Mouse (Mus musculus) spleen, postnatal 10 days (tissue): Measurements from ENCODE around the gene Cfap20.

Source experiments
- DNase-seq, 2 experiments: peaks; one replicate each; pipeline ENCODE4 v3.0.0; 2021 to 2022; ENCODE audit warnings: low spot score in 2 of 2

The Cfap20 gene

DNA sequence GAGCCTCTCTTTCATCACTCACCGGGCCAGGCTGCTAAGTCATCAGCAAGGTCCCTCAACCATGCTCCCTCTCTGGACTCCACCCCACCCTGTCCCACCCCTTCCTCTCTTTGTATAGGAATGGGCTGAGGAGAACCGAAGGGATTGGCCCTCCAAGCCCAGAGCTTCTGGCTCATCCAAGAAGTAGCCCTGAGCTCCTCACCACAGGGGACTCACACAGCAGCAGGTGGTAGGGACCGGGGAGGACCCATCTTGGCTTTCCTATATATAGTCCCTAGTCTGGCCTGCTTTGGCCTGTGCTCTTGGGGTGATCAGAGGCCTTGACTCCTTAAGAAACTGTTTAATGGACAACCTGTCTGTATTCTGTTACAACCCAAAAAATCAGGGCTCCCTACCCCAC lies 60.2 kb downstream of the Cfap20 start:
- no peak for DNase-seq

DNA sequence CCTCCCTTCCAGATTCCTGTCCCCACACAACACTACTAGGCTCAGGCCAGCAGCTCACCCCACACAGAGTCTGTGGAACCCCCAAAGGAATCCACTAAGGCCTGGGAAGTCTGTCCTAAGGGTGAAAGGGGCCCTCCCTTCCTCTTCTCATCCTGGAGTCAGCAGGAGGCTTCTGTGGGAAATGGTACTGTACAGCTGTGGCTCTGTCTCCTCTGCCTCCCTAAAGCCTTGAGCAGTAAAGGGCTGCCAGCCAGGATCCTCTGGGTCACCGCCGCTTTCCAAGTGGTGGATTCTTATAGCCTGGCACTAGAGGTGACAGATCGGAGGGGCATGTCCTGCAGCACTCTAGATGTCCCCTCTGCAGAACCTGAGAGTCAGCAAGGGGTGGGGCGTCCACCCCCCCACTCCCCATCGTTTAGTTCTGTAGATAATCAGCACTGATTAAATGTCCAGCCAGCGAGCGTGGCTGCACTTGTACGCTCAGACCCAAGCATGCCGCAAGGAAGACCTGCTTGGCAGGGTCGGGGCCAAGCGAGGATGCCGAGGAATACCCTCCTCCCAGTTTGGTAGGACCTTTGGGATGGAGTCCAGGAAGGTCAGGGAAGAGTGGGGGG lies 61.2 kb downstream of the Cfap20 start:
- DNase-seq, result no peak
